Mouse (Mus musculus): Measurements from ENCODE around the gene Wars2.
A peak's percentile ranks its signal among the peaks of the same experiment; 100 is the strongest.

The Wars2 gene

DNA sequence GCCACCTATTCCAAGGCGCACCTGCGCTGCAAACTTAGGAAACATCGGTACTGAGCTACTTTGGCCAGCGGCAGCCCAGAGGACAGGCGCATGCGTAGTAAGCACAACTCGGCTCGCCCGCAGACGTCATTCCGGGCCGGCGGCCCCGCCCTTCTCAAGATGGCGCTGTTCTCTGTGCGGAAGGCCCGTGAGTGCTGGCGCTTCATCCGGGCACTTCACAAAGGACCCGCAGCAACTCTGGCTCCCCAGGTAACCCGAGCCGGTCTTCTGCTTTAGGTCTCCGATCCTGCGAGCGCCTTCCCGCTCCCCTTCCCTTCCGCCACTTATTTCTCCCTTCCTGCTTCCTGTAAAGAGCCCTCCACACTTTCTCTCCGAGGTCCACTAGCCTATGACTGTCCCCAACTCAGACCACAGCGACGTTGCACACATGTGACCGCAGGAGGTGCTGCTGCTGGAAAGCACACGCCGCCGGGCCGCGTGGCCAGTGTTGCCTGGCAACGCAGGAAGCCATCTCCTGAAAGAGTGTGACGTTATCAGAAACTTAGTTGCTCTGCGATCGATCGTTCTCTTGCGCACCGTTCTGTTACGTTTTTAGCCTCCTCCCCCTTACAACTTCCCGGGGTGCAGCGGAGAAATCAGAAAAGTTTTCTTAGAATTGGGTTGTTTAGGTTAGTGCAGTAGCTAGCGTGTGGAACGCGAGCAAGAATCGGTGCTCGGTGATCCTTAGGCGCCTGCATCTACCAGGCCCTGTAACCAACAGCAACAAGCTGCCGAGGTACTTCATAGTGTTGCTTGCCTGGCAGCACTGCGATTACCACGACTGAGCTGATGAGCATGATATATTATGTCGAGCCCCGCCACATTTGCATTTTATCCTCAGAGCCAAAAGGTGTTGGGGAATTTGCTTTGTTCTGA lies at the start of gene Wars2:
Gene Wars2 (plus strand): TSS at position 129 of the 915 bp plus-strand sequence.
- DNase-seq = peak; percentile 96

- no peak for DNase-seq
Observed at GRCm38 (mm10) chr3:99096816-99097215, 44.1 kb upstream of the Wars2 start.

DNA sequence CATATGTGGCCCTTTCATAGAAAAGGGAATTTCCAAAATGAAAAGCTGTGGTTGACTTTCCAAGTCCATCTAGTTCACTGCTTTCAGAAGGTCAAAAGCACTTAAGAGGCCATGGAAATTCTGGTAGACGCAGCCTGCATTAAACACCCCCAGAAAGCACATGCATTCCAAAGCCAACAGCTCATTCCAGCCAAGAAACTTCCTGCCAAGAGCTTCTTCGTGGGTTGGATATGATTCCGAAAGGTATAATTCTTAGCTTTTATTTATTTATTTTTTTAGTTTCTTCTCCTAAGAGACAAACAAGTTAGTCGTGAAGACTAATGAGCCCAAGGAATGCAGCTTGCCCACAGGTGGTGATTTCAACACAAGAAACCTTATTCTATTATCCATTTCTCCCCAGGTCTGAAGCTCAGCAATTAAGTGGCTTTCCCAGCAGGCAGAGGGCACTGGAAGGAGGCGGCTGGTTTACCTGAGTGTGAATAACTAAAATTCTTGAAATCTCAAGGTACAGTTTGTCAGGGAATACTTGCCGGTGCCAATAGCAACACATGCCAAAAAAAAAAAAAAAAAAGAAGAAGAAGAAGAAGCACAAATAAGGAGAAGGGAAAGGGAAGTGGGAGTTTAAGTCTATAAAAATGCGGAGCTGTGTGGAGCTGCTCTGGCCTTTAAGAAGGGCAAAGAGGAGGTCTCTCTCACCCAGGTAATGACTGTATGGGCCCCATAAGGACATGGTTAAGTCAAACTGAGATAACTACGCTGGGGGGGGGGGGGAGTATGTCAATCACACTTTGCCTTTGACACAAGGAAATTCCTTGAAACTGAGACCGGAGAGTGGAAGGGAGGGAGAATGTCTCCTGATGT lies 30.3 kb upstream of the Wars2 start:
- DNase-seq = no peak

DNA sequence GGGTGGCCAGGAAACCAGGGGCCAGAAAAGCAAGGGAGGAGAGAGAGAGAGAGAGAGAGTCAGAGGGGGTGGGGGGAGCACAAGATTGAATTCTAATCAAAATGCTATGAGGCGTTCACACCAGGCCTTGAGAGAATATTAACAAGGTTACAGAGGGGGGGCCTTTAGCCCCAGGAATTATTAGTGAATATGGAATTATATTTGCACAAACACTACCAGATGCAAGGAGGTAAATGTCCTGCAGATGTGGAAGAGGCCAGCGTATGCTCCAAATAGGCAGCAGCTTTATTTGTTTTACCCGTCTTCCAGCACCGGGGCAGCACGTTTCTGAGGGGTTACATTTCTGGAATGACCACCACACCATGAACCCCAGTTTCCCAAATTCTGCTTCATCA lies 29.7 kb upstream of the Wars2 start:
- peak; percentile 25 for DNase-seq

- no peak for DNase-seq
Observed at GRCm38 (mm10) chr3:99113266-99113837, 27.5 kb upstream of the Wars2 start.

DNA sequence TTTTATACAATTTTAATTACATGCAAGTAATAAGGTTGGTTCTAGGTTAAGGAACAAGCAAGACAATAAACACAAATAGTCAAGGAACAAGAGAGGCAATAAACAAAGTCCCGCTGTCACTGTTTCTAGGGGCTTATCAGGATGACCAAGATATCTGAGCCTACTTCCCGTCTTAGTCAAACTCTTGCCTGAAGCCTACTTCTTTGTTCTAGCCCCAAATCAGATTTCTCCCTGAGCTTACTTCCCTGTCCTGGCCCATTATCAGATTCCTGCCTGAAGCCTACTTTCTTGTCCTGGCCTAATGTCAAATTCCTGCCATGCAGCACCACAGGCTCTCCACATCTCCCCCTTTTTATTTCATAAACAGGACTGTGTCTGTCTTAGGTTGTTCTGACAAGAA lies 19.9 kb upstream of the Wars2 start:
- no peak for DNase-seq

DNA sequence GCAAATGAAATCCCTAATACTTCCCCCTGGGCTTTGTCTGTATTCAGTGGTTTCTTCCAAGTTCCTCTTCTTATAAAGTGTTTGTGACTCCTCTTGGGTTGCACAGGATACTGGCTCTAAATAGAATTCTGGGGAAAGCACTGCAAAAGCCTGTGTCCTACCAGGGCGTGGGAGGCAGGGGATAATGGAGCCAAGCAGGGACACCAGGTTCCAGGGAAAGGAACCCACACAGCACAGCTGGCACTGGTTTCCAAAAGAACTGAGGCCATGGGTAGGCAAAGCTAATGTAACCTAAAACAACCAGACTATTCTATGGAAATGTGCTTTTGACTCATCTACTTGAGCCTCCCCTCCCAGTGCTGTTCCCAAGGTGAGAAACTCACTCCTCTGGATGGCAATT lies 10.3 kb upstream of the Wars2 start:
- DNase-seq = no peak

DNA sequence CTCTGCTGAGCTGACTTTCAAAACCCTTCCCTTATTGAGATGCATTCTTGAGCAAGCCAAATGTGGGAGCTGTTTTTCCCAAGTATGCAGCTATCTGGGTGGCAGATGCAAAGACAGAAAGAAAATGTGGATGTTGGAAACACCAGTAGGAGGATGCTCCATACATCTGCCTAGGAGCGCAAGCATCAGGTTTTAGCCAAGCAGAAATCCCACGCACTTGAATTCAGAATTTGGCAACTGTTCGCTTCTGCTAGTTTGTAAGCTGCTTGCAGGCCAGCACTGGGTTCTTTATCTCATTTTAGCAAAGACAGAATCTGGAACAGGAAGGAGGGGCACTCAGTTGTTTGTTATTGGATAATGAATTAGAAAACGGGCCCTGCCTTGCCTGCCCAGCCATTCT lies 8.9 kb upstream of the Wars2 start:
- DNase-seq = no peak

GRCm38 (mm10) chr3:99133913-99134312 lies 7.0 kb upstream of the Wars2 start:
- no peak for DNase-seq

GRCm38 (mm10) chr3:99147886-99148285 lies 7.0 kb downstream of the Wars2 start:
- no peak for DNase-seq

DNA sequence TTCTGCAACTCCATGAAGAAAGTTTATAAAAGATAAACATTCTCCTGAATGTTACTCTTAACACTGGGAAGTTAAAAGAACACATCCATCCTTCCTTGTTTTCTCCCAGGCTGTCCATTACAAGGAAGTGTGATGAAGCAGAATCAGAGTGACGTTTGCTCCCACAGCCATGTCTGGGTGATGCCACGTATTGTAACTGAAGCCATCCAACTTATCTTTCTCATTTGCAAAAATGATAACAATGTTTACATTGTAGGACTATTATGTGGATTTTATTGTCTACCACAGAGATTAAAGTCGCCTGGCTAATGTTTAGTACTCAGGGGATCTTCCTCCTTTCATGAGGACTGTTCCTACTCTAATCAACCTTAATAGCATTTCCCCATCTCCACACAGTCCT lies 8.2 kb downstream of the Wars2 start:
- DNase-seq = no peak

DNA sequence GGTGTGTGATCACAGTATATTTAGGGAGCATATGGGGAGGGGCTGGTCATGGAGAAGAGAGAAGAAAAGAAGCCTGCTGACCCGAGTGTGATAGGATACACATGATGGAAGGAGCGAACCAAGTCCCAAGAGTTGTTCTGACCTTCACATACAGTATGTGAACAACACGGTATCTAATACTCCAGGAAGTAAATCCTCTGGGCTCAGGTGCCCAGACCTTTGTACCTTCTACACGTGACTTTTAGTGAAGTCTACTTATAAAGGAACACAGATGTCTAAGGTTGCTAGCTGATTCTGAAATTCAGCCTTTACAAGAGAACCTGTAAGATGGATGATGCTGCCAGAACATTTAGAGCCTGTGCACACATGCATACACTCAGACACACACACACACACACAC lies 15.4 kb downstream of the Wars2 start:
- no peak for DNase-seq

- no peak for DNase-seq
Observed at GRCm38 (mm10) chr3:99156987-99157386, 16.1 kb downstream of the Wars2 start.

DNA sequence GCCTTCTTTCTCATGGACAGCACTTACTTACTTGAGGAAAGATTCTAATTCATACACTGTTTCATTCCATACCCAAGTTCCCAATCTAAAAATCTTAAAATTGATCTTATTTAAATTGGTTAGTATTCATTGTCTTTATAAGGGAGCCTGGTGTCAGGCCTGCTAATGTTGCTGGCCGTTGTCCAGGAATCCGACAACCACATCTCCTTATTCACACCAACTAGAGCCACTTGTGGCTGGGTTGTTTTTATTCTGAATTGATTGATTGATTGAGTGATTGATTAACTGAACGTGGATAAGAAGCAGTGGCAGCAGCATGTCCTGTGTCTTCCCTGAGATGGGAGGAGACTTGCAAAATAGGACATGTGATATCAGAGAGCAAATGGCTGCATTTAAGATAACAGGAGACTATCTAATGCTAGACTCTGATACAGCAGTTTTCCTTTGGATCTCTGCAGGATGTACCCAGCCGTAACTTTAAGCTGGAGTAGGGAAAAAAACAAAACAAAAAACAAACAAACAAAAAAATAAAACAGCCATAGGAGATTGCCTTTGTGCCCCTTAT lies 16.7 kb downstream of the Wars2 start:
- no peak for DNase-seq

- DNase-seq = no peak
Observed at GRCm38 (mm10) chr3:99160016-99160415, 19.1 kb downstream of the Wars2 start.

- DNase-seq = no peak
Observed at GRCm38 (mm10) chr3:99162191-99162590, 21.3 kb downstream of the Wars2 start.

- no peak for DNase-seq
Observed at GRCm38 (mm10) chr3:99167734-99168133, 26.9 kb downstream of the Wars2 start.

DNA sequence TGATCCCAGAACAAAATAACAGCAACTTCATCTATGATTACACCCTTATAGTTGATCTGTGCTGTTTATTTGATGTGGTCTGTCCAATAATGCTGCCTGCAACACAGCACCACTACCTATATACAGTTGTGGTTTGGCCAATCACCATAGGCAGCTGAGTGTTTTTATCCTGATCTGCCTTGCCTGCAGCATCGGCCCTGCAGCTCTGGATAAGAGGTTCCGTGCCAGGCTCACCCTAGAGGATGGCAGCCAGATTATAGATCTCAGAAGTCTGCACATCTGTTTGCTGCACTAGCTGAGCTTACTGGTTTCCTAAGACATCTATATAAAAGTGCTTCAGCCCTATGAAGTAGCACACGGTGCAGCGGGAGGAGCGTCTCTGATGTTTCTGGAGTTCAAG lies 32.3 kb downstream of the Wars2 start:
- DNase-seq = no peak

DNA sequence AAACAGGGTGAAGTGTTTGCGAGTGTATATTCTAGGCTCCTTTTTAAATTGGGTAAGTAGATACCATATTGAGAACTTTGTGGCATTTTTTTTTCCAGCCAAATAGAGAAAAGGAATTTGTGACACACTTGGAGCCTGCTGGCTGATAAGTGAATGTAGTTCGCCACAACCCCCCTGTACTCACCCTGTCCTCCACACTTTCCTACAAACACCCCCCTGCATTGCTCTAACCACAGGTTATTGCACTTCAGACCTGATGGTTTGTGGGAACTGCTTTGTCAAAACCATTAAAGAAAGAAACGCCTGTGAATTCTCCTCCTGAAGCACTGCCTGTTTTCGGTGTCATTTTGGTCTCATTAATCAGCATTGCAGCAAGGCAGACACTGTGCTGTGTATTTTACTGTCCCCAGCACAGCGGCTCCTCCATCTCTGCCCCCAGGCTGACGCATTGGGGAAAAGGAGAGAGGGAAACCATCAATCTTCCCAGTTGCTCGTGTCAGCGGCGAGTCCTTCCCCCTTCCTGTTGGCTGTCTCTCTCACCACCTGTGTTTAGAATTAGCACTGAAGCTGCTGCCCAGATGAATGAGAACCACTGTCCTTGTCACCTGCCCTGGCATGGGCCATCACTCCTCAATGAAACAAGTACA lies 33.9 kb downstream of the Wars2 start:
- DNase-seq = peak; percentile 37

- no peak for DNase-seq
Observed at GRCm38 (mm10) chr3:99183355-99184016, 42.6 kb downstream of the Wars2 start.

- no peak for DNase-seq
Observed at GRCm38 (mm10) chr3:99184373-99184772, 43.5 kb downstream of the Wars2 start.

DNA sequence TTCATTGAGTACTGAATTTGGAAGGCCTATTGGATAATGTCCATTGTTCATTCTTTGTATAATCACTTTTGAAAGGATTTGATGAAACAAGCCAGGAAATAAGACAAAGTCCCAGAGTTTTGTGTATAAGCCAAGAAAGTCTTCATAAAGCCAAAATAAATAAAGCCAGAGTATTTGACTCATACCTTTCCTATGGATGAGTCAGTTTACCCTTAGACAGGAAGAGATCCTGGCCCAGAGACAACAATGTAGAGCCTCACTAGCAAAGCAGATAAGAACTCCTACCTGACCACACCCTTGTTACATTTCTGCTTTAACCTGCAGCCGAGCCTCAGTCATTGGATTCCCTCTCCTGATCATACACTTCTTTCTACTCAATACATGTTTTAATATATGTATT lies 47.2 kb downstream of the Wars2 start:
- no peak for DNase-seq
